Mouse (Mus musculus) kidney, adult 2 months (tissue): ENCODE measurements around the gene Rmi2.

Experiments
- CTCF ChIP-seq: fragments of 200-500 bp; conservative IDR thresholded peaks from 2 replicates; pipeline ENCODE4 v1.5.1; 2011; ENCODE audit warnings: low read depth, mild to moderate bottlenecking, control low read depth, low read length, moderate library complexity, mixed read lengths; ENCODE audit not compliant: insufficient read depth, insufficient read length
- POLR2A ChIP-seq: fragments of 200-500 bp; IDR thresholded peaks from one replicate; pipeline ENCODE4 v1.6.1; 2011; ENCODE audit warnings: low read depth, low read length, control low read depth

GRCm38 (mm10) chr16:10923561-10923960, 88.7 kb downstream of the Rmi2 start:
- TF ChIP-seq POLR2A (no peak), CTCF (no peak)
